15 mouse cellular contexts compared by ENCODE assay signal in genomic region chr11:63008004-63008403, GRCm38 (mm10). TPM values are rescaled to one million over a fixed set of nuclear protein-coding genes. Genes with fewer than 3 reads are reported as not detected.
DNase-seq lines count a peak whose midpoint lies in the region.
"Had no signal": no experiment of that assay in that cellular context is flagged by ENCODE, and none has a peak within 500 bp of the region (broad histone marks: within the 10 kb centered on the region; RNA-seq: fewer than 3 reads in every experiment).

No protein-coding gene starts in this region.

- intact Hi-C loops in heart, postnatal 10 days (cut with DNase I): no loop called here
- intact Hi-C loops in gastrocnemius, postnatal 14 days (cut with DNase I; ENCODE audit: low total_unique reads): no loop called here

- DNase-seq in heart, adult 11 months: peak; percentile 87
- DNase-seq in heart, postnatal 10 days: no peak
- peak; percentile 54 for DNase-seq in kidney, adult 9 months
- no peak for DNase-seq in kidney, postnatal 4 days
- peak; percentile 45 for DNase-seq in gastrocnemius, postnatal 14 days
- DNase-seq in kidney, postnatal 36 days: peak; percentile 46 to 76
- DNase-seq in lung, postnatal 14 days: no peak
- DNase-seq: adrenal gland, adult 2 months; adrenal gland, postnatal 25 days; cerebellum, adult 18-20 months; cerebellum, adult 9-11 months; cerebellum, postnatal 36 days; heart, adult 18-20 months; heart, postnatal 36 days had no signal

RNA-seq across cellular contexts. Expression of gene Tekt3, which starts 53.5 kb away (rescaled TPM):
- total RNA-seq in heart, postnatal 10 days (2021): not detected
- total RNA-seq in gastrocnemius, postnatal 14 days (2021): not detected
- total RNA-seq: adrenal gland, adult 2 months; CH12.LX; heart, adult 18-20 months; heart, postnatal 36 days had no signal

RNA-seq across cellular contexts. Expression of gene Cdrt4, which starts 57.0 kb away (rescaled TPM):
- not detected for total RNA-seq in heart, postnatal 10 days (2021)
- not detected for total RNA-seq in gastrocnemius, postnatal 14 days (2021)
- total RNA-seq: adrenal gland, adult 2 months; adrenal gland, postnatal 25 days; CH12.LX; heart, adult 18-20 months; heart, postnatal 36 days had no signal

Comparison
In these comparisons a context has a peak if more than half of its experiments do, and no peak if none do; other contexts are left out.
1. DNase-seq: peak in heart, adult 11 months (single experiment), kidney, adult 9 months (single experiment), gastrocnemius, postnatal 14 days (single experiment) and kidney, postnatal 36 days (2 of 2); none in heart, postnatal 10 days (0 of 2), kidney, postnatal 4 days (0 of 2) and lung, postnatal 14 days (single experiment).